Mouse (Mus musculus): ENCODE results near the gene Col23a1.
A peak's percentile ranks its signal among the peaks of the same experiment; 100 is the strongest.

The Col23a1 gene

GRCm38 (mm10) chr11:51482251-51482650, 192.5 kb downstream of the Col23a1 start:
- no peak for DNase-seq (ENCODE audit: low read depth, low spot score)

- no peak for DNase-seq (ENCODE audit: low read depth, low spot score)
Measured at GRCm38 (mm10) chr11:51485051-51485521, 195.4 kb downstream of the Col23a1 start.

GRCm38 (mm10) chr11:51485775-51486464, 196.2 kb downstream of the Col23a1 start:
- DNase-seq (ENCODE audit: low read depth, low spot score), result no peak

GRCm38 (mm10) chr11:51488813-51489212, 199.1 kb downstream of the Col23a1 start:
- DNase-seq (ENCODE audit: low read depth, low spot score), result no peak

- peak; percentile 44 for DNase-seq (ENCODE audit: low read depth, low spot score)
Measured at GRCm38 (mm10) chr11:51493421-51493820, 203.7 kb downstream of the Col23a1 start.

- DNase-seq (ENCODE audit: low read depth, low spot score), result no peak
Measured at GRCm38 (mm10) chr11:51494178-51494577, 204.5 kb downstream of the Col23a1 start.

GRCm38 (mm10) chr11:51499776-51500175, 210.1 kb downstream of the Col23a1 start:
- no peak for DNase-seq (ENCODE audit: low read depth, low spot score)

GRCm38 (mm10) chr11:51502431-51502851, 212.7 kb downstream of the Col23a1 start:
- DNase-seq (ENCODE audit: low read depth, low spot score), result peak; percentile 79

- DNase-seq (ENCODE audit: low read depth, low spot score), result peak; percentile 21
Measured at GRCm38 (mm10) chr11:51504946-51505345, 215.2 kb downstream of the Col23a1 start.

GRCm38 (mm10) chr11:51508053-51508452, 218.3 kb downstream of the Col23a1 start:
- DNase-seq (ENCODE audit: low read depth, low spot score), result no peak

- DNase-seq (ENCODE audit: low read depth, low spot score), result no peak
Measured at GRCm38 (mm10) chr11:51509211-51509610, 219.5 kb downstream of the Col23a1 start.

- no peak for DNase-seq (ENCODE audit: low read depth, low spot score)
Measured at GRCm38 (mm10) chr11:51513019-51513418, 223.3 kb downstream of the Col23a1 start.

- no peak for DNase-seq (ENCODE audit: low read depth, low spot score)
Measured at GRCm38 (mm10) chr11:51515346-51515745, 225.6 kb downstream of the Col23a1 start.

- DNase-seq (ENCODE audit: low read depth, low spot score), result peak; percentile 14
Measured at GRCm38 (mm10) chr11:51518100-51518499, 228.4 kb downstream of the Col23a1 start.

GRCm38 (mm10) chr11:51518585-51518984, 228.9 kb downstream of the Col23a1 start:
- peak; percentile 36 for DNase-seq (ENCODE audit: low read depth, low spot score)

- no peak for DNase-seq (ENCODE audit: low read depth, low spot score)
Measured at GRCm38 (mm10) chr11:51521440-51521839, 231.7 kb downstream of the Col23a1 start.

GRCm38 (mm10) chr11:51523215-51523614, 233.5 kb downstream of the Col23a1 start:
- no peak for DNase-seq (ENCODE audit: low read depth, low spot score)

GRCm38 (mm10) chr11:51523625-51524024, 233.9 kb downstream of the Col23a1 start:
- DNase-seq (ENCODE audit: low read depth, low spot score), result no peak

- peak; percentile 43 for DNase-seq (ENCODE audit: low read depth, low spot score)
Measured at GRCm38 (mm10) chr11:51526631-51527161, 237.0 kb downstream of the Col23a1 start.

- no peak for DNase-seq (ENCODE audit: low read depth, low spot score)
Measured at GRCm38 (mm10) chr11:51533128-51533533, 243.4 kb downstream of the Col23a1 start.

GRCm38 (mm10) chr11:51534314-51534713, 244.6 kb downstream of the Col23a1 start:
- DNase-seq (ENCODE audit: low read depth, low spot score), result peak; percentile 76

- DNase-seq (ENCODE audit: low read depth, low spot score), result no peak
Measured at GRCm38 (mm10) chr11:51538388-51538787, 248.7 kb downstream of the Col23a1 start.

Measured in brain, adult 2 months (tissue).